8 mouse cellular contexts compared by ENCODE assay signal in the genomic region with DNA sequence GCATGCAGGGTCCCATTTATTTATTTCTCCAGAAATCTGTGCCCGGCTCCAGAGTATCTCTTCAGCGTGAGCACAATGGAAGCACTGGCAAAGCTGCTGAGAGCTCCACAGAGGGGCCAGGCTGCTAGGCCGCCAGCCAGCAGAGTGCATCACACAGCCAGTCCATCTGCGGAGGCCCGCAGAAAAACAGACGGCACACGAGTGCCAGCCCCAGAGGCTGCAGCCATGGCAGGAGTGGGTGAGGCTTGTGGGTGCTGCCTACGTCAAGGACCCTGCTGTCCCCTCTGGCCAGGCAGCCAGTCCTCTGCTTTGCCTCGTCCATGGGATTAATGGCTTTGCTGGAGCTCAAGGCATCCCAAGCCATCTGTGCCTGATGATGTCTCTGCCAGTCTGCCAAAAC. TPM values are rescaled to one million over a fixed set of nuclear protein-coding genes. Genes with fewer than 3 reads are reported as not detected.
A peak's percentile ranks its signal among the peaks of the same experiment; 100 is the strongest.
DNase-seq lines count a peak whose midpoint lies in the region; ATAC-seq lines count a peak whose summit lies in the region.

No protein-coding gene starts in this region.

- no peaks in the 10 kb centered on the region for H3K9me3 ChIP-seq in intestine, embryonic 16.5 days (ENCODE audit: control insufficient read depth, low read length)
- no peaks in the 10 kb centered on the region for H3K9me3 ChIP-seq in intestine, embryonic 15.5 days
- no peaks in the 10 kb centered on the region for H3K9me3 ChIP-seq in forebrain, embryonic 11.5 days (ENCODE audit: control insufficient read depth, low read length)
- no peaks in the 10 kb centered on the region for H3K9me3 ChIP-seq in midbrain, embryonic 12.5 days

- no peaks in the 10 kb centered on the region for H3K27me3 ChIP-seq in intestine, embryonic 16.5 days (replicated peaks; ENCODE audit: control insufficient read depth, insufficient read depth, low read length)
- H3K27me3 ChIP-seq in intestine, embryonic 15.5 days (replicated peaks) = no peaks in the 10 kb centered on the region
- no peaks in the 10 kb centered on the region for H3K27me3 ChIP-seq in forebrain, embryonic 11.5 days (ENCODE audit: control insufficient read depth, insufficient read depth, low read length)
- H3K27me3 ChIP-seq in midbrain, embryonic 12.5 days = no peaks in the 10 kb centered on the region

- 73% methylated on average over 9 of the region's 9 CpGs for WGBS in intestine, embryonic 16.5 days
- WGBS in intestine, embryonic 15.5 days = 79% methylated on average over 9 of the region's 9 CpGs
- 86% methylated on average over 9 of the region's 9 CpGs for WGBS in forebrain, embryonic 11.5 days
- 77% methylated on average over 9 of the region's 9 CpGs for WGBS in midbrain, embryonic 12.5 days

- H3K4me1 ChIP-seq in intestine, embryonic 16.5 days (ENCODE audit: control insufficient read depth, insufficient read depth, low read length) = peaks cover 77% of the 10 kb centered on the region
- H3K4me1 ChIP-seq in intestine, embryonic 15.5 days (replicated peaks) = peaks cover 92% of the 10 kb centered on the region
- H3K4me1 ChIP-seq in forebrain, embryonic 11.5 days (replicated peaks; ENCODE audit: control insufficient read depth, insufficient read depth, low read length) = peaks cover 39% of the 10 kb centered on the region
- H3K4me1 ChIP-seq in midbrain, embryonic 12.5 days = peaks cover 99% of the 10 kb centered on the region

- no peaks in the 10 kb centered on the region for H3K36me3 ChIP-seq in intestine, embryonic 16.5 days (ENCODE audit: control insufficient read depth, insufficient read depth, low read length)
- no peaks in the 10 kb centered on the region for H3K36me3 ChIP-seq in intestine, embryonic 15.5 days
- H3K36me3 ChIP-seq in forebrain, embryonic 11.5 days (ENCODE audit: control insufficient read depth, insufficient read depth, low read length) = no peaks in the 10 kb centered on the region; the same call in 1 of the 2 replicates
- H3K36me3 ChIP-seq in midbrain, embryonic 12.5 days = 0 out of 2 replicates have a peak, but pooled peaks cover 3% of the 10 kb centered on the region

- DNase-seq in forebrain, embryonic 11.5 days (ENCODE audit: low spot score) = no peak
- no peak for DNase-seq in gastrocnemius, postnatal 14 days
- DNase-seq in thymus, postnatal 10 days (ENCODE audit: low spot score in 2 of 2) = no peak

- no peak for ATAC-seq in intestine, embryonic 16.5 days
- ATAC-seq in intestine, embryonic 15.5 days = no peak
- peak; percentile 60 for ATAC-seq in cerebellum, adult (ENCODE audit: insufficient number of reproducible peaks, low FRiP score, low TSS enrichment)
- no peak for ATAC-seq in forebrain, embryonic 11.5 days (replicated peaks; ENCODE audit: low FRiP score)
- peak; percentile 48; the same call in 1 of the 2 replicates for ATAC-seq in midbrain, embryonic 12.5 days (ENCODE audit: low FRiP score, low read depth)
- no peak for ATAC-seq in monocyte, adult 5-6 weeks (replicated peaks; ENCODE audit: insufficient number of reproducible peaks, low FRiP score, low TSS enrichment, poor library complexity, severe bottlenecking)

- intact Hi-C loops in gastrocnemius, postnatal 14 days (cut with DNase I; ENCODE audit: low total_unique reads) = no loop called here

- H3K4me2 ChIP-seq in intestine, embryonic 16.5 days (ENCODE audit: low read depth, low read length) = no peak overlapping the region
- H3K4me2 ChIP-seq in intestine, embryonic 15.5 days (replicated peaks) = no peak overlapping the region
- H3K4me2 ChIP-seq in forebrain, embryonic 11.5 days (ENCODE audit: low read depth, low read length, severe bottlenecking) = no peak overlapping the region
- no peak overlapping the region for H3K4me2 ChIP-seq in midbrain, embryonic 12.5 days (replicated peaks)

- 0 out of 2 replicates have a peak overlapping the region, but pooled peaks have one; percentile 4 for H3K9ac ChIP-seq in intestine, embryonic 16.5 days (ENCODE audit: low read depth, low read length)
- H3K9ac ChIP-seq in intestine, embryonic 15.5 days = no peak overlapping the region
- no peak overlapping the region for H3K9ac ChIP-seq in forebrain, embryonic 11.5 days (ENCODE audit: low read length)
- H3K9ac ChIP-seq in midbrain, embryonic 12.5 days (replicated peaks) = no peak overlapping the region

- H3K27ac ChIP-seq in intestine, embryonic 16.5 days (ENCODE audit: low read length) = no peak overlapping the region
- no peak overlapping the region for H3K27ac ChIP-seq in intestine, embryonic 15.5 days
- H3K27ac ChIP-seq in forebrain, embryonic 11.5 days (ENCODE audit: low read depth, low read length) = peak overlapping the region; percentile 25; the same call in 1 of the 2 replicates
- H3K27ac ChIP-seq in midbrain, embryonic 12.5 days (replicated peaks) = peak overlapping the region; percentile 63

- H3K4me3 ChIP-seq in intestine, embryonic 16.5 days (ENCODE audit: low read length) = no peak overlapping the region
- no peak overlapping the region for H3K4me3 ChIP-seq in intestine, embryonic 15.5 days (replicated peaks)
- H3K4me3 ChIP-seq in forebrain, embryonic 11.5 days (ENCODE audit: low read depth, low read length) = no peak overlapping the region
- H3K4me3 ChIP-seq in midbrain, embryonic 12.5 days = no peak overlapping the region

RNA-seq across cellular contexts. Expression of gene Zmiz1, which starts 19.8 kb away (rescaled TPM):
- polyA plus RNA-seq in intestine, embryonic 16.5 days (2015; fragmentation: Nextera tagmentation; extraction: Ambion mirVana) = 21.2 and 22.3 TPM in 2 replicates
- polyA plus RNA-seq in intestine, embryonic 15.5 days (2015; fragmentation: Nextera tagmentation; extraction: Ambion mirVana) = 26.3 and 28.0 TPM in 2 replicates
- polyA plus RNA-seq in forebrain, embryonic 11.5 days (2014; fragmentation: Nextera tagmentation; extraction: Ambion mirVana) = 70.1 and 71.2 TPM in 2 replicates
- polyA plus RNA-seq in midbrain, embryonic 12.5 days (2016; fragmentation: Nextera tagmentation; extraction: Ambion mirVana) = 79.4 and 82.5 TPM in 2 replicates
- 18.2 to 63.6 TPM (median 22.9 TPM) in 3 replicates for total RNA-seq in monocyte, adult 5-6 weeks (2017)
- total RNA-seq in gastrocnemius, postnatal 14 days (2021) = 10 to 100 TPM; 30.3 to 36.0 TPM

Comparison
In these comparisons a context has a peak if more than half of its experiments do, and no peak if none do; other contexts are left out.
1. ATAC-seq: peak in cerebellum, adult (single experiment) and midbrain, embryonic 12.5 days (single experiment); none in intestine, embryonic 16.5 days (single experiment), intestine, embryonic 15.5 days (single experiment), forebrain, embryonic 11.5 days (single experiment) and monocyte, adult 5-6 weeks (single experiment).
2. H3K27ac ChIP-seq: peak in forebrain, embryonic 11.5 days (single experiment) and midbrain, embryonic 12.5 days (single experiment); none in intestine, embryonic 16.5 days (single experiment) and intestine, embryonic 15.5 days (single experiment).